Mouse (Mus musculus): ENCODE data around the gene Nup133. TPM values are rescaled to one million over a fixed set of nuclear protein-coding genes. Genes with fewer than 3 reads are reported as not detected.

The Nup133 gene
- polyA plus RNA-seq, 1 experiment = 0.92 TPM

DNA sequence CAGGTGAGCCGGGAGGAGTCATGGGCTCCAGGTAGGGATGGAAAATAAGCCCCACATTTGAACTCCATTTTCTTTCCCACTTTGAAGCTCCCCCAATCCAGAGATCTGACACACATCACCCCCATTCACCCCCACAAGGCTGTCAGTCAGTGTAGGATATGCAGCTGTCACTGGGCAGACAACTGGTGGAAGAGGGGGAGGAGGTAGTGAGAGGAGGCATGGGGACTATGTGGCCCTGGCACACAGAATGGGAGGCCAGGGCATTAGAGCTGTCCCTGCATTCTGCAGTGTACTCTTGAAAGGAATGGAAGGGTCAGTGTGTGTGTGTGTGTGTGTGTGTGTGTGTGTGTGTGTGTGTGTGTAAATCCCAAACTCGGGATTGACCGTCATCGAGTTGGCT lies 53.8 kb downstream of the Nup133 start:
- H3K4me1 ChIP-seq (ENCODE audit: control insufficient read depth) = peaks cover 4% of the 10 kb centered on the region
- H3K9me3 ChIP-seq (ENCODE audit: control insufficient read depth, low read length) = peaks cover 11% of the 10 kb centered on the region; the same call in 1 of the 2 replicates
- H3K4me3 ChIP-seq (replicated peaks) = no peak overlapping the region
- H3K27me3 ChIP-seq (ENCODE audit: control insufficient read depth) = peaks cover 63% of the 10 kb centered on the region
- peaks cover 33% of the 10 kb centered on the region for H3K36me3 ChIP-seq (ENCODE audit: control insufficient read depth)
- no peak for TF ChIP-seq GATA1 (IDR thresholded peaks at IDR 0.05; ENCODE audit: low read length)
- no peak for TF ChIP-seq TAL1 (IDR thresholded peaks at IDR 0.05; ENCODE audit: low read length)

DNA sequence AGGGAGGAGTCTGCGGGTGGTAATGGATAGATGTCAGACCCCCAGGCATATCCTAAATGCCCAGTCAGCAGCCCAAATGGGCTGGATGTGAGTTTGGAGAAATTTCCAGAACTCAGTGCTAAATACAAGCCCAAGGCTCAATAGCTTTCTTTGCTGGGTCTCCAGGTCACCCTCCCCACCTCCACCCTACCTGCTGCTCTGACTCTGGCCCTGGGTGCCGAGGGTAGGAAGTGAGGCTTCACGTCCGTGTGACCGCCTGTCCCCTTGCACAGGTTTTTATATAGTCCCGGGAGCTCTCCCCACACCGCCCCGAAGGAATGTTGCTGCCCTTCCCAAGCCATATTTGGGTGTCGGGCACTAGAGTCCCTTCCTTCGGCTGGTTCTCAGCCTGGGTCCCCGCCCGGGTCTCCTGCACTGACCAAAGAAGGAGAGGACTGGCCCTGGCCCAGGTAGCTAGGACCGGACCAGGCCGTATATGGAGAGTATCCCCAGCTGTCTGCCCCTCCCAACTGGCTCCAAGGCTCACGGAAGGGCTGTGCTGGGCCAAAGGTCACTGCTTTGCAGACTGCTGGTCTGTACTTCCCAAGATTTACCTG lies 54.5 kb downstream of the Nup133 start, which contains the start of gene Acta1:
Gene Acta1, minus strand, starts transcription at position 250 of the 596 bp plus-strand sequence.
- Histone ChIP-seq H3K9me3 (ENCODE audit: control insufficient read depth, low read length) (peaks cover 11% of the 10 kb centered on the region; the same call in 1 of the 2 replicates), H3K4me3 (replicated peaks) (no peak within 1 kb of the TSS), H3K27me3 (ENCODE audit: control insufficient read depth) (peaks cover 69% of the 10 kb centered on the region), H3K4me1 (ENCODE audit: control insufficient read depth) (peaks cover 4% of the 10 kb centered on the region), H3K36me3 (ENCODE audit: control insufficient read depth) (peaks cover 28% of the 10 kb centered on the region)
- TF ChIP-seq GATA1 (IDR thresholded peaks at IDR 0.05; ENCODE audit: low read length) (no peak), TAL1 (IDR thresholded peaks at IDR 0.05; ENCODE audit: low read length) (no peak)

DNA sequence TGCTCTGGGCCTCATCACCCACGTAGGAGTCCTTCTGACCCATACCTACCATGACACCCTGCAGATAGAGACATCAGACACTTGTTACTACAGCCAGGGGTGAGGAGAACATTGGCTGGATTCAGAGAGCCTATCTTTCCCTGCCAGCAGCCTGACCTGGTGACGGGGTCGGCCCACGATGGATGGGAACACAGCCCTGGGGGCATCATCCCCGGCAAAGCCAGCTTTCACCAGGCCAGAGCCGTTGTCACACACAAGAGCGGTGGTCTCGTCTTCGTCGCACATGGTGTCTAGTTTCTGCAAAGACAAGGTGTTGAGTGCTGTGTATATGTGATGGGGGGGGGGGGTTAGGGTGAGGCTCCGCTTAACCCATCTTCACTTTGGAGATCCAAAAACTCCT lies 55.7 kb downstream of the Nup133 start:
- no peak for TF ChIP-seq GATA1 (IDR thresholded peaks at IDR 0.05; ENCODE audit: low read length)
- TF ChIP-seq TAL1 (IDR thresholded peaks at IDR 0.05; ENCODE audit: low read length) = no peak
- H3K36me3 ChIP-seq (ENCODE audit: control insufficient read depth) = peaks cover 16% of the 10 kb centered on the region
- peaks cover 76% of the 10 kb centered on the region for H3K27me3 ChIP-seq (ENCODE audit: control insufficient read depth)
- H3K4me3 ChIP-seq (replicated peaks) = no peak overlapping the region
- H3K9me3 ChIP-seq (ENCODE audit: control insufficient read depth, low read length) = peaks cover 11% of the 10 kb centered on the region; the same call in 1 of the 2 replicates
- H3K4me1 ChIP-seq (ENCODE audit: control insufficient read depth) = peaks cover 4% of the 10 kb centered on the region

DNA sequence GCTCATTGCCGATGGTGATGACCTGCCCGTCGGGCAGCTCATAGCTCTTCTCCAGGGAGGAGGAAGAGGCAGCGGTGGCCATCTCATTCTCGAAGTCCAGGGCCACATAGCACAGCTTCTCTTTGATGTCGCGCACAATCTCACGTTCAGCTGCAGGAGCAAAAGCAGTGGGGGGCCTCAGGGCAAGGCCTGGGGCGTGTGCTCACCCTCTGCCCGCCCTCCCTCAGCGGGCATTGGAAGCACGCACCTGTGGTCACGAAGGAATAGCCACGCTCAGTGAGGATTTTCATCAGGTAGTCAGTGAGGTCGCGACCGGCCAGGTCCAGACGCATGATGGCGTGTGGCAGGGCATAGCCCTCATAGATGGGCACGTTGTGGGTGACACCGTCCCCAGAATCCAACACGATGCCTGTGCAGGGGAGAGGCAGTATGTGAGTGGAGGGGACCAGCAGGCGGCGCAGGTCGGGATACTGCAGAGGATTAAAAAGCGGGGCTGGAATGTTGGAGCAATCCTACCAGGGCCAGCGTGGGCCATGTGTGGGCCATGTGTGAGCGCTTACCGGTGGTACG lies 56.4 kb downstream of the Nup133 start:
- H3K27me3 ChIP-seq (ENCODE audit: control insufficient read depth) = peaks cover 78% of the 10 kb centered on the region
- H3K9me3 ChIP-seq (ENCODE audit: control insufficient read depth, low read length) = peaks cover 11% of the 10 kb centered on the region; the same call in 1 of the 2 replicates
- no peak overlapping the region for H3K4me3 ChIP-seq (replicated peaks)
- H3K36me3 ChIP-seq (ENCODE audit: control insufficient read depth) = peaks cover 10% of the 10 kb centered on the region
- TF ChIP-seq TAL1 (IDR thresholded peaks at IDR 0.05; ENCODE audit: low read length) (no peak), GATA1 (IDR thresholded peaks at IDR 0.05; ENCODE audit: low read length) (no peak)
- H3K4me1 ChIP-seq (ENCODE audit: control insufficient read depth) = peaks cover 4% of the 10 kb centered on the region

DNA sequence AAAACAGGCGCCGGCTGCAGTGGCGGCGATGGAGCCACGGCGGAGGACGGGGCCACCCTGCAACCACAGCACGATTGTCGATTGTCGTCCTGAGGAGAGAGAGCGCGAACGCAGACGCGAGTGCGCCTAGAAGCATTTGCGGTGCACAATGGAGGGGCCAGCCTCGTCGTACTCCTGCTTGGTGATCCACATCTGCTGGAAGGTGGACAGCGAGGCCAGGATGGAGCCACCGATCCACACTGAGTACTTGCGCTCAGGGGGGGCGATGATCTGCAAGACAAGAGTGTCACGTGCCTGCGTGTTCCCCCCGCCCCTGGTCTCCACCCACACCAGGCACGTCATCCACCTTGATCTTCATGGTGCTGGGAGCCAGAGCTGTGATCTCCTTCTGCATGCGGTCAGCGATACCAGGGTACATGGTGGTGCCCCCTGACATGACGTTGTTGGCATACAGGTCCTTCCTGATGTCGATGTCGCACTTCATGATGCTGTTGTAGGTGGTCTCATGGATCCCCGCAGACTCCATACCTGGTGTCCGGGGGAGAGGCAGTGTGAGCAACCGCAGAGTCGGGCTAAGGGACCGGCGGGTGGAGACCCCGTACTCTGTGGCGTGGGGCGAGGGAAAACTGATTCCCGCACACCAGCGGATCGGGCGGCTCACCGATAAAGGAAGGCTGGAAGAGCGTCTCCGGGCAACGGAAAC lies 57.0 kb downstream of the Nup133 start:
- TF ChIP-seq TAL1 (IDR thresholded peaks at IDR 0.05; ENCODE audit: low read length) (no peak), GATA1 (IDR thresholded peaks at IDR 0.05; ENCODE audit: low read length) (no peak)
- Histone ChIP-seq H3K27me3 (ENCODE audit: control insufficient read depth) (peaks cover 82% of the 10 kb centered on the region), H3K36me3 (ENCODE audit: control insufficient read depth) (peaks cover 4% of the 10 kb centered on the region), H3K4me1 (ENCODE audit: control insufficient read depth) (peaks cover 4% of the 10 kb centered on the region), H3K9me3 (ENCODE audit: control insufficient read depth, low read length) (peaks cover 11% of the 10 kb centered on the region; the same call in 1 of the 2 replicates), H3K4me3 (replicated peaks) (no peak overlapping the region)

DNA sequence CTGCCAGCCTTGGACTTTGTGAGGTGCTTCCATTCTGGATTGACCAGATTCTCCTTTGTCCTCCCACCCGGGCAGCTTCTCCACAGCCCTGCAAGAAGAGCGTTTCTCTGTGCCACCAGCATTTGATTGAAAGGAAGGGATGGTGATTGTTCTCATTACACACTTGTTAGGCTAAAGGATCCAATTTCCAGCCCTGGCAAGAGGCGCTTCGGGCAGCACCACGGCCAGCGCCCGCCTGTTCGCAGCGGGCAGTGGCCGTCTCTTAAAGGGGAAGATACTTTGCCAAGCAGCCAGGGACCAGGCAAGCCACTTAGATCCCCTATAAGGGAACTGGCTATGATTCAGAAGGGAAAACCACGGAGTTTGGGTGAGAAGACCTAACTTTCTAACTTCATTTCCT lies 57.8 kb downstream of the Nup133 start:
- no peak overlapping the region for H3K4me3 ChIP-seq (replicated peaks)
- peaks cover 11% of the 10 kb centered on the region; the same call in 1 of the 2 replicates for H3K9me3 ChIP-seq (ENCODE audit: control insufficient read depth, low read length)
- H3K36me3 ChIP-seq (ENCODE audit: control insufficient read depth) = no peaks in the 10 kb centered on the region
- TF ChIP-seq TAL1 (IDR thresholded peaks at IDR 0.05; ENCODE audit: low read length) = no peak
- no peak for TF ChIP-seq GATA1 (IDR thresholded peaks at IDR 0.05; ENCODE audit: low read length)
- peaks cover 4% of the 10 kb centered on the region for H3K4me1 ChIP-seq (ENCODE audit: control insufficient read depth)
- peaks cover 87% of the 10 kb centered on the region for H3K27me3 ChIP-seq (ENCODE audit: control insufficient read depth)

DNA sequence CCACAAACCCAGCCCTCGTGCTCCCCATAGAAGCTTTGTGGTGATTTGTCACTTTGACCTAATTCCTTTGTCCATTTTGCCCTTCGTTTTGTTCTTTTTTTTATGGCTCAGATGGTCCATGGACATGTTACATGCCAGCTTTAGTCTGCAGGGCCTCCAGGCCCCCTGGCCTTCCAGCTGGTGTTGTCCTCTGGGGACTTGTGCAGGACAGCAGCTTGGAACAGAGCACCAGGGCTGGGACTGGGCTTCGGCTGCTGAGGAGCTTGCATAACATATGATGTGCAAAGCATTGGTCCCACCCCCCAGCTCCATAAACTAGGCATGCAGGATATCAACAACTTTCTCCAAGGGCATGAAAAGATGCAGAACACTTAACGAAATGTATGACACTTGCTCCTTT lies 59.3 kb downstream of the Nup133 start:
- no peaks in the 10 kb centered on the region for H3K36me3 ChIP-seq (ENCODE audit: control insufficient read depth)
- H3K4me3 ChIP-seq (replicated peaks) = no peak overlapping the region

DNA sequence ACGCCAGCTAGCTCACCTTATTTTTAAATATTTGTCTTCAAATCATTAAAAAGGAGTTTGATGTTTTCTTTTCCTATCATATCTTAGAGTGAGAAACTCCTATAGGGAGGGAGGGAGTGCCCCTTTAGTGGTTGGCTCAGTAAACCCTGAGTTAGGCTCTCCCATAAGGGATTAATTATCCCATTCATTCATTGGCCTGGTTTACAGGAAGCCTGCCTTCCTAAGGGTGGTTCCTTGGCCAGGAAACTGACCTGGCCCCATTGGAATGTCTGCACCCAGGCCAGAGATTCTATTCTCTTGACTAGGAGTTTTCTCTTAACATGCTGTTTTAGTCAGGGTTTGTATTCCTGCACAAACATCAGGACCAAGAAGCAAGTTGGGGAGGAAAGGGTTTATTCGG lies 61.1 kb downstream of the Nup133 start:
- H3K9me3 ChIP-seq (ENCODE audit: control insufficient read depth, low read length) = peaks cover 11% of the 10 kb centered on the region; the same call in 1 of the 2 replicates
- no peak for TF ChIP-seq TAL1 (IDR thresholded peaks at IDR 0.05; ENCODE audit: low read length)
- no peak for TF ChIP-seq GATA1 (IDR thresholded peaks at IDR 0.05; ENCODE audit: low read length)
- peaks cover 84% of the 10 kb centered on the region for H3K27me3 ChIP-seq (ENCODE audit: control insufficient read depth)
- peaks cover 4% of the 10 kb centered on the region for H3K4me1 ChIP-seq (ENCODE audit: control insufficient read depth)
- no peaks in the 10 kb centered on the region for H3K36me3 ChIP-seq (ENCODE audit: control insufficient read depth)
- no peak overlapping the region for H3K4me3 ChIP-seq (replicated peaks)

More for the DNA sequence above, 59.3 kb downstream of the Nup133 start:
- TF ChIP-seq TAL1 (IDR thresholded peaks at IDR 0.05; ENCODE audit: low read length) = no peak
- TF ChIP-seq GATA1 (IDR thresholded peaks at IDR 0.05; ENCODE audit: low read length) = no peak
- Histone ChIP-seq H3K4me1 (ENCODE audit: control insufficient read depth) (peaks cover 4% of the 10 kb centered on the region), H3K27me3 (ENCODE audit: control insufficient read depth) (peaks cover 86% of the 10 kb centered on the region), H3K9me3 (ENCODE audit: control insufficient read depth, low read length) (peaks cover 11% of the 10 kb centered on the region; the same call in 1 of the 2 replicates)

DNA sequence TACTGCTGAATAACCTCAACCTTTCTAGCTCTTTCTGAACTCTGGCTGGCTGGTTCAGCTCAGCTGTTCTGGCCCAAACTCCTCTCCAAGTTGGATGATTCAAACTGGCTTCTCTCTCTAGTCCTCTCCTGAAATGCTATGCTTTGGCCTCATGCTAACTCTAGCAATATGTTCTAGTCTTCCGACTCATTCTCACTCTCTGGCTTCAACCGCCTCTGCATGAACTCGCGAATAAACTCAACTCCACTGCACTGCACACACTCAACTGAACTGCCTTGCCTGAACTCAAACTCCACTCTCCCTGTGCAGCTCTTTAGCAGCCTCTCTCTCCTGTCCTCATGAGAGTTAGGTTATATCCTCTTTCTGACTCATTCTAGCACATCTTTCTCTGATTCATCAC lies 61.9 kb downstream of the Nup133 start:
- H3K27me3 ChIP-seq (ENCODE audit: control insufficient read depth) = peaks cover 76% of the 10 kb centered on the region
- no peak for TF ChIP-seq TAL1 (IDR thresholded peaks at IDR 0.05; ENCODE audit: low read length)
- no peak for TF ChIP-seq GATA1 (IDR thresholded peaks at IDR 0.05; ENCODE audit: low read length)
- no peak overlapping the region for H3K4me3 ChIP-seq (replicated peaks)
- no peaks in the 10 kb centered on the region for H3K36me3 ChIP-seq (ENCODE audit: control insufficient read depth)
- peaks cover 4% of the 10 kb centered on the region for H3K4me1 ChIP-seq (ENCODE audit: control insufficient read depth)
- peaks cover 5% of the 10 kb centered on the region; the same call in 1 of the 2 replicates for H3K9me3 ChIP-seq (ENCODE audit: control insufficient read depth, low read length)

Data from erythroblast, embryonic 14.5 days (primary cell).